Mouse (Mus musculus) embryonic facial prominence, embryonic 15.5 days (tissue): ENCODE measurements around the gene Fezf2. TPM values are rescaled to one million over a fixed set of nuclear protein-coding genes. Genes with fewer than 3 reads are reported as not detected.

Source experiments
- ATAC-seq: fragments of 200-750 bp; cut with Nextera tagmentation; 2 replicates; pipeline ENCODE4 v1.8.0; 2017; ENCODE audit warnings: low read depth, moderate TSS enrichment; ENCODE audit not compliant: insufficient number of reproducible peaks, low FRiP score, low TSS enrichment
- H3K27ac ChIP-seq: fragments of 300-500 bp; sonication (generic); replicated peaks from 2 replicates; pipeline ENCODE4 v1.5.1; 2015; ENCODE audit warnings: mild to moderate bottlenecking, inconsistent platforms
- H3K27me3 ChIP-seq: fragments of 300-500 bp; sonication (generic); 2 replicates; pipeline ENCODE4 v1.6.1; 2015; ENCODE audit warnings: inconsistent platforms
- H3K36me3 ChIP-seq: fragments of 300-500 bp; sonication (generic); 2 replicates; pipeline ENCODE4 v1.6.1; 2015; ENCODE audit warnings: mild to moderate bottlenecking, inconsistent platforms
- H3K4me1 ChIP-seq: fragments of 300-500 bp; sonication (generic); 2 replicates; pipeline ENCODE4 v1.6.1; 2015; ENCODE audit warnings: inconsistent platforms
- H3K4me2 ChIP-seq: fragments of 300-500 bp; sonication (generic); replicated peaks from 2 replicates; pipeline ENCODE4 v1.6.1; 2015; ENCODE audit warnings: mild to moderate bottlenecking, inconsistent platforms
- H3K4me3 ChIP-seq: fragments of 300-500 bp; sonication (generic); replicated peaks from 2 replicates; pipeline ENCODE4 v1.5.1; 2015; ENCODE audit warnings: mild to moderate bottlenecking, inconsistent platforms
- H3K9ac ChIP-seq: fragments of 300-500 bp; sonication (generic); 2 replicates; pipeline ENCODE4 v1.6.1; 2015; ENCODE audit warnings: inconsistent platforms
- H3K9me3 ChIP-seq: fragments of 300-500 bp; sonication (generic); replicated peaks from 2 replicates; pipeline ENCODE4 v1.6.1; 2016; ENCODE audit warnings: inconsistent platforms
- WGBS: fragments of 180-500 bp; shearing (Covaris S2); methylation state at CpG from one replicate; pipeline ENCODE4 v1.1.7; 2015; 5-methylcytosine and 5-hydroxymethylcytosine counted together
- polyA plus RNA-seq: library from polyadenylated mRNA; unstranded; fragments of >200 nt; fragmentation: Nextera tagmentation; extraction: Ambion mirVana; gene quantifications from 2 replicates; pipeline ENCODE4 v1.2.1, GENCODE M21; 2015

Gene Fezf2
- polyA plus RNA-seq, 1 experiment from 2014 or later, result 0.39 TPM

DNA sequence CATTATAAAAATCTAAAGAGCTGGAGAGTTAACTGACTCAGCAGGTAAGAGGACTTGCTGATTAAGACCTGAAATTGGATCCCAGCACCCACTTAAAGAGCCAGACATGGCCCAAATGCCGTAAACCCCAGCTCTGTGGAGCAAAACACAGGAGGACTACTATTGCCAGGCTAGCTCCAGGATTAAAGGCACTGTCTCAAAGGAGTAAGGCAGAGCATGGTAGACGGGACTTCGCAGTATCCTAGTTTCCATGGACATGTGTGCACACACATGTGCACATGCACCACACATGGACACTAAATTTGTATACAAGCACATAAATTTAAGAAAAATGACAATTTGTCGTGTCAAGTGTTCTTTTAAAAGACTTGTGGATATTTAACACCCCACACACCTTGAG, 47.7 kb downstream of the Fezf2 start:
- ATAC-seq, result no peak

DNA sequence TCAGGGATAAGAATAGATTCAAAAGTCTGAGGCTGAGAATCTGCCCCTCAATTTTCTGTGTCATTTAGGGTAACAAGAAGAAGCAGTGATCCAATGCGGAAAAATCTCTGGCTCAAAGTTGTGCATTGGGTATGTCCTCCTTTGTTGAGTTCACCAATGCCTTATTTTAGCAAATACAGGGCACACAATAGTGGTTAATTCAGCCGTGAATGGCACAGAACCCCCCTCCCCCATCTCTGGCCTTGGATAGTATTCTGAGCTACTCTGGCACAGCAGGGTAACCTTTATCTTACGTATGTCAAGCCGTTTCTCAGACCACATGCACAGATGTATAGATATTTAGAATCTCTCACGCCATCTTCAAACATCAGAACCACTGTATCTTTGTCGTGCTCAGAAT, 48.3 kb downstream of the Fezf2 start:
- Histone ChIP-seq H3K4me1 (no peaks in the 10 kb centered on the region), H3K36me3 (peaks cover 8% of the 10 kb centered on the region; the same call in 1 of the 2 replicates), H3K27me3 (no peaks in the 10 kb centered on the region), H3K9ac (no peak overlapping the region), H3K27ac (no peak overlapping the region), H3K4me3 (no peak overlapping the region), H3K9me3 (no peaks in the 10 kb centered on the region), H3K4me2 (no peak overlapping the region)
- no peak for ATAC-seq
- WGBS, result 83% methylated on average over 6 of the region's 6 CpGs

More for the DNA sequence above, 47.7 kb downstream of the Fezf2 start:
- Histone ChIP-seq H3K4me1 (no peaks in the 10 kb centered on the region), H3K4me3 (no peak overlapping the region), H3K36me3 (peaks cover 7% of the 10 kb centered on the region; the same call in 1 of the 2 replicates), H3K27ac (no peak overlapping the region), H3K27me3 (no peaks in the 10 kb centered on the region), H3K9ac (no peak overlapping the region), H3K4me2 (no peak overlapping the region), H3K9me3 (no peaks in the 10 kb centered on the region)
- 68% methylated on average over 4 of the region's 4 CpGs for WGBS

DNA sequence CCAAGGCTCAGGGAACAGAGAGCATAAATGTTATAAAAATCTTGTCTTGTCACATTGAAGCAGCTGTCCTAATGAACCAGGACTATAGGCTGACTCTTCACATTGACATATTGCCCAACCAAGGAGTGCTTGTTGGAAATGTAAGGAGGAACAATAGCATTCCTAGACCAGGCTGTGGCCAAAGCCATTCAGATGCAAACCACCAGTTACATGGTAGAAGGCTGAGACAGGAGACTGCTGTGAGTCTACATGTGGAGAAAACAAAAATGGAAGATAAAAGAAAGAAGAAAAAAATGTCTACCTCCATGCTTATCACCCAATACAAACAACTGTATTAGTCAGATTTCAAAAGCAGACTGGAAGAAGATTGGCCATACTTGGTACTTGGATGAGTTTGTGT, 48.8 kb downstream of the Fezf2 start:
- H3K27ac ChIP-seq, result no peak overlapping the region
- no peak overlapping the region for H3K9ac ChIP-seq
- H3K9me3 ChIP-seq, result no peaks in the 10 kb centered on the region
- H3K36me3 ChIP-seq, result peaks cover 8% of the 10 kb centered on the region; the same call in 1 of the 2 replicates
- no peak for ATAC-seq
- H3K27me3 ChIP-seq, result no peaks in the 10 kb centered on the region
- no peak overlapping the region for H3K4me3 ChIP-seq
- no peak overlapping the region for H3K4me2 ChIP-seq
- H3K4me1 ChIP-seq, result no peaks in the 10 kb centered on the region

DNA sequence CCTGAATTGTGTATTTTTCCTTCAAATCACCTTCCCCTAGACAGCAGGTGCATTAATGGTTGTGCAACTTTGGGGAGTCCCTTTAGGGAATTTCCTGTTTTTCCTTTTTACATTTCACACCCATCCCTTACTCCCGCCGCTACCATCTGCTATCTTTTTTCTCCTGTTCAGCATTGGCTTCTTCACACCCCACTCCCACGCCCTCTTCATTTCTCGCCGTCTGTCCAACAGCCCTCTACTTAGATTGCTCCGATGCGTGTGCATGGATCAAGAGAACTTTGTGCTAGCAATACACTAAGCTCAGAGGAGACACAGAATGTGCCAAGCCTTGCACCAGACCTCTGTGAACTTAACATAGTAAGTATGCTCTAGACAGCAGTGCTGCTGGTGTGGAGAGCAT, 51.6 kb downstream of the Fezf2 start:
- WGBS, result 88% methylated on average over 7 of the region's 7 CpGs
- no peaks in the 10 kb centered on the region for H3K27me3 ChIP-seq
- H3K27ac ChIP-seq, result no peak overlapping the region
- no peak overlapping the region for H3K4me2 ChIP-seq
- no peaks in the 10 kb centered on the region for H3K4me1 ChIP-seq
- H3K4me3 ChIP-seq, result no peak overlapping the region
- no peak for ATAC-seq
- no peaks in the 10 kb centered on the region for H3K9me3 ChIP-seq
- no peak overlapping the region for H3K9ac ChIP-seq
- peaks cover 8% of the 10 kb centered on the region; the same call in 1 of the 2 replicates for H3K36me3 ChIP-seq

Other genes starting within 250 kb of the Fezf2 start
- 0.26 and 0.35 TPM in 2 replicates for gene Gm49355, start 64.2 kb downstream of the Fezf2 start, polyA plus RNA-seq
- 51.2 and 57.5 TPM in 2 replicates for gene 3830406C13Rik, start 64.0 kb downstream of the Fezf2 start, polyA plus RNA-seq